Mouse (Mus musculus) kidney, postnatal 0 days (tissue): ENCODE measurements around the gene Chchd1. TPM values are rescaled to one million over a fixed set of nuclear protein-coding genes. Genes with fewer than 3 reads are reported as not detected.

Experiments used
- ATAC-seq: fragments of 200-750 bp; cut with Nextera tagmentation; replicated peaks from 2 replicates; pipeline ENCODE4 v1.8.0; 2017; ENCODE audit warnings: low read depth, moderate number of reproducible peaks, moderate TSS enrichment, moderate library complexity; ENCODE audit not compliant: low FRiP score
- DNase-seq: peaks from one replicate; pipeline ENCODE4 v3.0.0-alpha.2; 2016; ENCODE audit warnings: low spot score
- H3K27ac ChIP-seq: fragments of 300-500 bp; sonication (generic); 2 replicates; pipeline ENCODE4 v1.5.1; 2014; ENCODE audit warnings: mild to moderate bottlenecking
- H3K27me3 ChIP-seq: fragments of 300-500 bp; sonication (generic); 2 replicates; pipeline ENCODE4 v1.6.1; 2014; ENCODE audit warnings: low read length, mixed read lengths; ENCODE audit not compliant: insufficient read depth
- H3K36me3 ChIP-seq: fragments of 300-500 bp; sonication (generic); 2 replicates; pipeline ENCODE4 v1.6.1; 2014; ENCODE audit warnings: low read length, mixed read lengths; ENCODE audit not compliant: insufficient read depth
- H3K4me1 ChIP-seq: fragments of 300-500 bp; sonication (generic); replicated peaks from 2 replicates; pipeline ENCODE4 v1.6.1; 2014; ENCODE audit warnings: antibody characterized with exemption, low read length, mixed read lengths; ENCODE audit not compliant: insufficient read depth
- H3K4me2 ChIP-seq: fragments of 300-500 bp; sonication (generic); 2 replicates; pipeline ENCODE4 v1.6.1; 2014; ENCODE audit warnings: mild to moderate bottlenecking, low read length, moderate library complexity, mixed read lengths
- H3K4me3 ChIP-seq: fragments of 300-500 bp; sonication (generic); replicated peaks from 2 replicates; pipeline ENCODE4 v1.5.1; 2014; ENCODE audit warnings: low read depth, low read length
- H3K9ac ChIP-seq: fragments of 300-500 bp; sonication (generic); 2 replicates; pipeline ENCODE4 v1.6.1; 2014; ENCODE audit warnings: low read depth, low read length
- H3K9me3 ChIP-seq: fragments of 300-500 bp; sonication (generic); replicated peaks from 2 replicates; pipeline ENCODE4 v1.6.1; 2016; ENCODE audit warnings: low read length, inconsistent platforms, mixed read lengths
- CTCF ChIP-seq: IDR thresholded peaks from 2 replicates; pipeline ENCODE4 v1.5.1; 2016; ENCODE audit warnings: antibody characterized with exemption, low read depth, mild to moderate bottlenecking, moderate library complexity
- WGBS: fragments of 180-500 bp; shearing (Covaris S2); extraction: QIAGEN DNeasy Blood & Tissue Kit; methylation state at CpG from one replicate; pipeline ENCODE4 v1.1.7; 2014; 5-methylcytosine and 5-hydroxymethylcytosine counted together
- polyA plus RNA-seq: library from polyadenylated mRNA; unstranded; fragments of >200 nt; fragmentation: Nextera tagmentation; extraction: Ambion mirVana; gene quantifications from 2 replicates; pipeline ENCODE4 v1.2.1, GENCODE M21; 2015

Chchd1 gene
- 195 and 223 TPM in 2 replicates for polyA plus RNA-seq

- WGBS: under 1% methylated on average over 61 of the region's 61 CpGs
- Histone ChIP-seq H3K27ac (peak within 1 kb of the TSS; percentile 90), H3K9me3 (no peaks in the 10 kb centered on the region), H3K36me3 (0 out of 2 replicates have a peak, but pooled peaks cover 4% of the 10 kb centered on the region), H3K4me1 (peaks cover 10% of the 10 kb centered on the region), H3K4me3 (peak within 1 kb of the TSS; percentile 80), H3K4me2 (peak within 1 kb of the TSS; percentile 69), H3K9ac (peak within 1 kb of the TSS; percentile 80), H3K27me3 (no peaks in the 10 kb centered on the region)
- ATAC-seq: peak; percentile 76
- no peak for TF ChIP-seq CTCF
- DNase-seq: peak; percentile 86
Measured at GRCm38 (mm10) chr14:20702741-20703381, at the start of gene Chchd1. Gene Chchd1, plus strand, starts transcription at chr14:20703006.

GRCm38 (mm10) chr14:20654690-20655421 is 48.0 kb upstream of the Chchd1 start:
- Histone ChIP-seq H3K36me3 (no peaks in the 10 kb centered on the region), H3K27me3 (no peaks in the 10 kb centered on the region), H3K4me1 (no peaks in the 10 kb centered on the region; the same call in 1 of the 2 replicates), H3K4me3 (no peak overlapping the region), H3K4me2 (no peak overlapping the region), H3K9me3 (no peaks in the 10 kb centered on the region), H3K27ac (no peak overlapping the region), H3K9ac (no peak overlapping the region)
- 52% methylated on average over 9 of the region's 9 CpGs for WGBS
- no peak for TF ChIP-seq CTCF
- ATAC-seq (no peak), DNase-seq (no peak)

DNA sequence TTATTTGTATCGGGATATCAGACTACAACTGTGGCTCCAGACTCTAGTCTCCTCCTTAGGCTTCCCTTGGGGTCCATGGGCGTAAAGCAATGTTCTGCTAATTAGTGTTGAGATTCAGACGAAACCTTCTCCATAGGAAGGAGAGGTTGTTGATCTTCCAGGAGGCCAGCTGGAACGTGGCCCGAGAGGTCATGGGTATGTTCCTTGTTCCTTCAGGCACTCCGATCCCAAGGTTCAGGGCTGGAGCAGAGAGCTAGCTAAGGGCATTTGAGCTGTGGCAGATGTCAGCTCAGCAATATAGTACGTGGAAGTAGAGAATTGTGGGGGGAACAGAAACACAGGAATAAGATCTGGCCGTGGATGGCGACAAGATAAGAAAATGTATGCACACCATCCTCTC is 47.1 kb upstream of the Chchd1 start:
- 56% methylated on average over 9 of the region's 9 CpGs for WGBS
- ATAC-seq: no peak
- Histone ChIP-seq H3K27ac (no peak overlapping the region), H3K9ac (no peak overlapping the region), H3K4me1 (peaks cover 2% of the 10 kb centered on the region; the same call in 1 of the 2 replicates), H3K4me2 (no peak overlapping the region), H3K4me3 (no peak overlapping the region), H3K36me3 (no peaks in the 10 kb centered on the region), H3K27me3 (no peaks in the 10 kb centered on the region), H3K9me3 (no peaks in the 10 kb centered on the region)
- TF ChIP-seq CTCF: no peak
- no peak for DNase-seq

- H3K4me2 ChIP-seq: no peak within 1 kb of the TSS
- no peaks in the 10 kb centered on the region for H3K36me3 ChIP-seq
- peaks cover 2% of the 10 kb centered on the region; the same call in 1 of the 2 replicates for H3K4me1 ChIP-seq
- WGBS: 42% methylated on average over 11 of the region's 11 CpGs
- DNase-seq (peak; percentile 28), ATAC-seq (no peak)
- 0 out of 2 replicates have a peak within 1 kb of the TSS, but pooled peaks have one; percentile 18 for H3K9ac ChIP-seq
- no peaks in the 10 kb centered on the region for H3K9me3 ChIP-seq
- H3K4me3 ChIP-seq: no peak within 1 kb of the TSS
- H3K27me3 ChIP-seq: no peaks in the 10 kb centered on the region
- no peak for TF ChIP-seq CTCF
- H3K27ac ChIP-seq: no peak within 1 kb of the TSS
Measured at GRCm38 (mm10) chr14:20656361-20656760, 46.4 kb upstream of the Chchd1 start, which contains the start of gene Myoz1. Gene Myoz1, minus strand, starts transcription at chr14:20656540.

DNA sequence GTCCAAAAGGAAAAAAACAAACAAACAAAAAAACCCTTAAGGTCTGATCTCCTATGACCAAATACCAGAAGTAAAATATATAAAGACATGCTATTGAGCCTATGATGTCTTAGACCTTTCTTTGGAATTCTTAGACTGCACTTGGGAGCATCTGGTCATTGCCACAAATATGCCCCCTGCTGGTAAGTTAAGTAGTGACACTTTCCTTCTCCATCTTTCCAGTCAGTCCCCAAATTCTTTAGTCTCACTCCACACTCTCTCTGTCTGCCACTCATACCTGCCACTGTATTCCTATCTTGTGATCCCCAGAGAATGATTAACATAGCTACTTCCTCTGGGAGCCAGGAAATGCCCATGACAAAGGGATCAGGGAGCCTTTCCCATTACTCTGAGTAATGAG is 44.5 kb upstream of the Chchd1 start:
- no peak overlapping the region for H3K4me2 ChIP-seq
- no peaks in the 10 kb centered on the region for H3K27me3 ChIP-seq
- peak; percentile 89 for DNase-seq
- H3K9ac ChIP-seq: no peak overlapping the region
- no peaks in the 10 kb centered on the region for H3K36me3 ChIP-seq
- TF ChIP-seq CTCF: peak; percentile 84
- H3K27ac ChIP-seq: no peak overlapping the region
- no peak overlapping the region for H3K4me3 ChIP-seq
- no peaks in the 10 kb centered on the region for H3K9me3 ChIP-seq
- peaks cover 3% of the 10 kb centered on the region; the same call in 1 of the 2 replicates for H3K4me1 ChIP-seq
- no peak for ATAC-seq

GRCm38 (mm10) chr14:20658902-20659301 is 43.9 kb upstream of the Chchd1 start:
- no peak for DNase-seq
- Histone ChIP-seq H3K4me3 (no peak overlapping the region), H3K9me3 (no peaks in the 10 kb centered on the region), H3K9ac (no peak overlapping the region), H3K36me3 (no peaks in the 10 kb centered on the region), H3K4me2 (no peak overlapping the region), H3K27ac (no peak overlapping the region), H3K4me1 (peaks cover 5% of the 10 kb centered on the region; the same call in 1 of the 2 replicates), H3K27me3 (no peaks in the 10 kb centered on the region)
- WGBS: 81% methylated on average over 6 of the region's 6 CpGs
- TF ChIP-seq CTCF: no peak
- ATAC-seq: no peak
